Comparison of ENCODE assay signal across 11 mouse cellular contexts in genomic region chr12:112627097-112627881, GRCm38 (mm10). TPM values are rescaled to one million over a fixed set of nuclear protein-coding genes. Genes with fewer than 3 reads are reported as not detected.
DNase-seq lines count a peak whose midpoint lies in the region; ATAC-seq and TF ChIP-seq lines count a peak whose summit lies in the region.
"Had no signal": no experiment of that assay in that cellular context is flagged by ENCODE, and none has a peak within 500 bp of the region (broad histone marks: within the 10 kb centered on the region; RNA-seq: fewer than 3 reads in every experiment).

No protein-coding gene starts in this region.

- no peak for TF ChIP-seq EP300 in lung, postnatal 0 days (IDR thresholded peaks at IDR 0.05)

- intact Hi-C loops in gastrocnemius, adult 2 months (cut with DNase I), result no loop called here

- ATAC-seq in lung, postnatal 0 days, result no peak
- ATAC-seq in heart, embryonic 12.5 days (ENCODE audit: insufficient number of reproducible peaks, low FRiP score), result no peak

- H3K4me2 ChIP-seq in lung, postnatal 0 days (replicated peaks; ENCODE audit: low read depth, low read length), result no peak overlapping the region
- no peak overlapping the region for H3K4me2 ChIP-seq in heart, embryonic 12.5 days
- H3K4me2 ChIP-seq: forebrain, embryonic 12.5 days had no signal

- no peak overlapping the region for H3K9ac ChIP-seq in lung, postnatal 0 days (replicated peaks; ENCODE audit: low read depth)
- no peak overlapping the region for H3K9ac ChIP-seq in heart, embryonic 12.5 days
- H3K9ac ChIP-seq: forebrain, embryonic 12.5 days had no signal

- peaks cover 4% of the 10 kb centered on the region; the same call in 1 of the 2 replicates for H3K27me3 ChIP-seq in lung, postnatal 0 days (replicated peaks; ENCODE audit: insufficient read depth, low read length)
- no peaks in the 10 kb centered on the region for H3K27me3 ChIP-seq in small intestine, adult 2 months (ENCODE audit: control insufficient read depth, insufficient read depth, low read length)
- H3K27me3 ChIP-seq in heart, embryonic 12.5 days (replicated peaks), result no peaks in the 10 kb centered on the region

- H3K9me3 ChIP-seq in lung, postnatal 0 days (ENCODE audit: low read length), result no peaks in the 10 kb centered on the region
- H3K9me3 ChIP-seq in heart, embryonic 12.5 days (replicated peaks), result no peaks in the 10 kb centered on the region
- H3K9me3 ChIP-seq: forebrain, embryonic 12.5 days had no signal

- H3K4me3 ChIP-seq in gastrocnemius, adult 2 months, result no peak overlapping the region
- no peak overlapping the region for H3K4me3 ChIP-seq in lung, postnatal 0 days (ENCODE audit: low read depth, low read length)
- no peak overlapping the region for H3K4me3 ChIP-seq in small intestine, adult 2 months (ENCODE audit: low read depth, low read length)
- no peak overlapping the region for H3K4me3 ChIP-seq in heart, embryonic 12.5 days
- H3K4me3 ChIP-seq: forebrain, embryonic 12.5 days had no signal

- H3K27ac ChIP-seq in gastrocnemius, adult 2 months, result peak overlapping the region; percentile 99
- H3K27ac ChIP-seq in lung, postnatal 0 days (ENCODE audit: low read length), result 0 out of 2 replicates have a peak overlapping the region, but pooled peaks have one; percentile 85
- H3K27ac ChIP-seq in small intestine, adult 2 months (ENCODE audit: insufficient read depth, low read depth, low read length), result no peak overlapping the region
- no peak overlapping the region for H3K27ac ChIP-seq in heart, embryonic 12.5 days (ENCODE audit: poor library complexity, severe bottlenecking)
- H3K27ac ChIP-seq: forebrain, embryonic 12.5 days had no signal

- H3K4me1 ChIP-seq in lung, postnatal 0 days (ENCODE audit: insufficient read depth, low read depth, low read length), result peaks cover 21% of the 10 kb centered on the region
- peaks cover 6% of the 10 kb centered on the region for H3K4me1 ChIP-seq in small intestine, adult 2 months (ENCODE audit: control insufficient read depth, insufficient read depth, insufficient read length, low read length)
- peaks cover 72% of the 10 kb centered on the region for H3K4me1 ChIP-seq in heart, embryonic 12.5 days (replicated peaks)

- DNase-seq in gastrocnemius, adult 2 months, result no peak
- no peak for DNase-seq in gastrocnemius, postnatal 4 days (ENCODE audit: low spot score in 2 of 2)
- DNase-seq in lung, postnatal 0 days (ENCODE audit: low spot score), result peak; percentile 45
- no peak for DNase-seq in lung, postnatal 10 days
- DNase-seq in NIH3T3 (ENCODE audit: low read depth), result peak; percentile 77
- DNase-seq in ovary, postnatal 36 days (ENCODE audit: low spot score), result no peak
- DNase-seq: heart, postnatal 36 days; lung, postnatal 14 days had no signal

- TF ChIP-seq POLR2A in small intestine, adult 2 months (IDR thresholded peaks at IDR 0.05; ENCODE audit: low read depth, low read length), result no peak

- WGBS in lung, postnatal 0 days, result 63% methylated on average over 7 of the region's 7 CpGs
- 68% methylated on average over 7 of the region's 7 CpGs for WGBS in small intestine, adult 2 months
- 57% methylated on average over 7 of the region's 7 CpGs for WGBS in heart, embryonic 12.5 days

- TF ChIP-seq CTCF in gastrocnemius, adult 2 months (IDR thresholded peaks at IDR 0.05), result peak; percentile 60
- peak; percentile 67 for TF ChIP-seq CTCF in lung, postnatal 0 days (IDR thresholded peaks at IDR 0.05)
- TF ChIP-seq CTCF in small intestine, adult 2 months (IDR thresholded peaks at IDR 0.05; ENCODE audit: extremely low read depth, insufficient read length, insufficient replicate concordance, low read depth, low read length), result peak; percentile 47; the same call in 1 of the 2 replicates

- H3K36me3 ChIP-seq in lung, postnatal 0 days (ENCODE audit: insufficient read depth, low read length), result no peaks in the 10 kb centered on the region
- no peaks in the 10 kb centered on the region for H3K36me3 ChIP-seq in small intestine, adult 2 months (ENCODE audit: control insufficient read depth, insufficient read depth, low read length)
- no peaks in the 10 kb centered on the region; the same call in 1 of the 2 replicates for H3K36me3 ChIP-seq in heart, embryonic 12.5 days
- H3K36me3 ChIP-seq: forebrain, embryonic 12.5 days had no signal

RNA-seq across cellular contexts. Expression of gene Adssl1, which starts 7.4 kb away (rescaled TPM):
- total RNA-seq in gastrocnemius, adult 2 months (2021), result 1,000 to 10,000 TPM; 1,028 to 1,061 TPM
- 100 to 1,000 TPM; 221 to 269 TPM for total RNA-seq in gastrocnemius, postnatal 4 days (2021)
- 29.9 and 43.0 TPM in 2 replicates for polyA plus RNA-seq in lung, postnatal 0 days (2015; fragmentation: Nextera tagmentation; extraction: Ambion mirVana)
- 4.3 and 5.6 TPM in 2 replicates for polyA plus RNA-seq in small intestine, adult 2 months (2012; rRNA removed)
- polyA plus RNA-seq in heart, embryonic 12.5 days (2016; fragmentation: Nextera tagmentation; extraction: Ambion mirVana), result 81.7 and 86.4 TPM in 2 replicates

RNA-seq across cellular contexts. Expression of gene Siva1, which starts 17.2 kb away (rescaled TPM):
- total RNA-seq in gastrocnemius, adult 2 months (2021), result 10 to 100 TPM; 18.6 to 25.3 TPM
- 10 to 100 TPM; 42.9 to 43.8 TPM for total RNA-seq in gastrocnemius, postnatal 4 days (2021)
- 130 and 152 TPM in 2 replicates for polyA plus RNA-seq in lung, postnatal 0 days (2015; fragmentation: Nextera tagmentation; extraction: Ambion mirVana)
- 16.1 and 31.3 TPM in 2 replicates for polyA plus RNA-seq in small intestine, adult 2 months (2012; rRNA removed)
- 99.4 and 116 TPM in 2 replicates for polyA plus RNA-seq in heart, embryonic 12.5 days (2016; fragmentation: Nextera tagmentation; extraction: Ambion mirVana)

RNA-seq across cellular contexts. Expression of gene Inf2, which starts 38.7 kb away (rescaled TPM):
- 10 to 100 TPM in 1 of 2 experiments, 1 to 10 TPM in 1; 8.2 to 13.0 TPM for total RNA-seq in gastrocnemius, adult 2 months (2021)
- total RNA-seq in gastrocnemius, postnatal 4 days (2021), result 10 to 100 TPM; 21.2 to 24.0 TPM
- 4.9 and 5.2 TPM in 2 replicates for polyA plus RNA-seq in lung, postnatal 0 days (2015; fragmentation: Nextera tagmentation; extraction: Ambion mirVana)
- 6.6 and 11.0 TPM in 2 replicates for polyA plus RNA-seq in small intestine, adult 2 months (2012; rRNA removed)
- 2.2 and 3.5 TPM in 2 replicates for polyA plus RNA-seq in heart, embryonic 12.5 days (2016; fragmentation: Nextera tagmentation; extraction: Ambion mirVana)

RNA-seq across cellular contexts. Expression of gene Akt1, which starts 47.4 kb away (rescaled TPM):
- 10 to 100 TPM; 50.9 to 59.3 TPM for total RNA-seq in gastrocnemius, adult 2 months (2021)
- 100 to 1,000 TPM; 258 to 259 TPM for total RNA-seq in gastrocnemius, postnatal 4 days (2021)
- polyA plus RNA-seq in lung, postnatal 0 days (2015; fragmentation: Nextera tagmentation; extraction: Ambion mirVana), result 78.8 and 91.3 TPM in 2 replicates
- polyA plus RNA-seq in small intestine, adult 2 months (2012; rRNA removed), result 79.0 and 88.7 TPM in 2 replicates
- 180 and 184 TPM in 2 replicates for polyA plus RNA-seq in heart, embryonic 12.5 days (2016; fragmentation: Nextera tagmentation; extraction: Ambion mirVana)

RNA-seq across cellular contexts. Expression of gene Zbtb42, which starts 51.3 kb away (rescaled TPM):
- under 1 TPM; 0.64 to 0.81 TPM for total RNA-seq in gastrocnemius, adult 2 months (2021)
- 1 to 10 TPM; 2.2 to 3.1 TPM for total RNA-seq in gastrocnemius, postnatal 4 days (2021)
- 14.0 and 14.6 TPM in 2 replicates for polyA plus RNA-seq in lung, postnatal 0 days (2015; fragmentation: Nextera tagmentation; extraction: Ambion mirVana)
- 27.7 and 32.8 TPM in 2 replicates for polyA plus RNA-seq in small intestine, adult 2 months (2012; rRNA removed)
- polyA plus RNA-seq in heart, embryonic 12.5 days (2016; fragmentation: Nextera tagmentation; extraction: Ambion mirVana), result 4.7 and 6.4 TPM in 2 replicates

Comparison
In these comparisons a context has a peak if more than half of its experiments do, and no peak if none do; other contexts are left out.
1. DNase-seq: peak in lung, postnatal 0 days (single experiment) and NIH3T3 (single experiment); none in gastrocnemius, adult 2 months (single experiment), gastrocnemius, postnatal 4 days (0 of 2), lung, postnatal 10 days (single experiment) and ovary, postnatal 36 days (single experiment).
2. H3K27ac ChIP-seq: peak in gastrocnemius, adult 2 months (single experiment) and lung, postnatal 0 days (single experiment); none in small intestine, adult 2 months (single experiment) and heart, embryonic 12.5 days (single experiment).
3. Peak in every context shown above with its lines, with median percentiles within 50 percentile points of each other: CTCF ChIP-seq.